Mouse (Mus musculus) frontal cortex, postnatal 25 days (tissue): ENCODE results near the gene Gm28041.
"Not testable (repeated sequence)": the region's sequence is repeated elsewhere in the genome, so short reads cannot be mapped to it uniquely, and the experiment has no call there.

ENCODE experiments used
- DNase-seq, 2 experiments: peaks; one replicate each; pipeline ENCODE4 v3.0.0; 2022; ENCODE audit warnings: low spot score in 2 of 2

Gene Gm28041

GRCm38 (mm10) chr13:67375050-67375911 lies at the start of gene Gm28041, which contains the start of gene Zfp456:
Gene Gm28041, minus strand, starts transcription at chr13:67375733.
Gene Zfp456, minus strand, starts transcription at chr13:67375810.
- peak; percentile 10 to 40 for DNase-seq

- DNase-seq: not testable (repeated sequence)
Measured at GRCm38 (mm10) chr13:67422532-67422931, 47.0 kb upstream of the Gm28041 start.

DNA sequence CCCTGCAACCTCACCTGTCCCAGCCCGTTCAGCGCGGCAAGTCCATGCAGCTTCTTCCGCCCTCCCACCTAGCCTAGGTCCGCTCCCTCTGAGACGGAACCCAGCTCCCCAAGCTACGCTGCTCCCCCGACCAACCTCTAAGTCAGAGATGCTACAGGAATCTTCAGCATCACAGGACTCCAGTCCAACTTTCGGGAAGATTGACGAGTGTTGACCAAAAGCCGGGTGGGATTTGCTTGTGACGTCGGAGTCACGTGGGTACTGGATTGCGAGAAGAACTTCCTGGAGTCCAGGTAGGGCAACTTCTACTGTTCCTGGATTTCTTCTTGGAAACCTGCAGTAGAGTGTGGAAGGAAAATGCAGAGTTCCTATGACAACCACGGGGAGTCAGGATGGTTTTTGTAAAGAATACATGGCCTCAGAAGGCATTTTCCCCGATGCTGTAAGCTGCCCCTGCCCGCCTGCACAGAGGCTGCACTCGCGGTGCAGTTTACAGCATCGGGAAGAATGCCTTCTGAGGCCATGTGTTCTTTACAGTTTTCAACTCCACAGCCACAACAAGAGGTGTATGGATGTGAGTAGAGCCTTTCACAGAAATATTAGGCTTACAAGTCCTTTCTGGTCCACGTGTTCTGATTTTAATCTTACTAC lies 45.8 kb upstream of the Gm28041 start, which contains the start of gene Zfp459:
Zfp459 (minus strand) TSS at position 212 of the 651 bp plus-strand sequence.
- peak in 1 of 2 experiments; percentile 11 for DNase-seq

DNA sequence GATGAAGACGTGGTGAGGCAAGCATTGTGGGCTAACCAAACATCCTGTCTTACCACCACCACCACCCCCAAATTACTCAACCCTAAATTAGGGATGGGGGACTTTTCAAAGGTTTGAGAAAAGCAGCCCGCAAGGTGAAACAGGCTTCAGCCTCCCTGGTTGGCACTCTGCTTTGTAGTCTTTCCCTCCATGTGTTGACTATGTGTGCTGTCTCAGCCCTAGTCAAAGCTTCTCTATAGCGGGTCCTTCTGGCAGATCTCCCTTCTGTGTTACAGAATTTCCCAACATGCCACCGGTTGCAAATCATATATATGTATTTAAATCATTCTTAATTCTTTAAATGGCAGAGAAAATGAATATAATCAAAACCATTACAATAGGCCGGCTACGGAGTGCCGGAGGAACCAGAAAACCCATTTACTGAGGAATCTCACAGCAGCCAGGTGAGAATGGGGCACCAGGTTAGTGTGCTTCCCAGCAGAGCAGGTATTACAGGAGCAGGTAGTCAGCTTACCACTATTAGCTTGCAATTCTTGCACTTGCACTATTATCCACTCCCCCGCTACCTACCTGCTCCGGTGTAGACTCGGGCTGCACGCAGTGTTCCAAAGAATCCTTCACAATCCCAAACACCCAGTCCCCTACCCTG lies 45.1 kb upstream of the Gm28041 start:
- no peak for DNase-seq

DNA sequence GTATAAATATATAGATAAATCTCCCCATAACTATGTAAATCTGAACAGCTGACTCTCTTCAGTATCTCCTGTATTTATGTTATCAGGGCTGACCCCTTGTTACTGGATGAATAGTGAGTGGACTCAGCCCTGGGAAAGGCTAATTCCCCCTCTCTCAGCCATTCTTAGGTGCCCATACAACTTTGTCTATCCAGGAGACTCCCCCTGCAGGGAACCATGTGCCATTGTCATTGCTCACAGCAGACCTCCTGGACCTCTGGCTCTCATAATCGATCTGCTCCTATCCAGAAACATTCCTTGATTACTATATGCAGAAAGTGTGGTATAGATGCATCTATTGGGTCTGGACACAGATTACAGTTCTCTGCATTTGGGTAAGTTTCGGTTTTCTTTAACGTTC lies 41.3 kb upstream of the Gm28041 start:
- no peak for DNase-seq

- no peak for DNase-seq
Measured at GRCm38 (mm10) chr13:67415759-67416158, 40.2 kb upstream of the Gm28041 start.

- DNase-seq: not testable (repeated sequence)
Measured at GRCm38 (mm10) chr13:67413634-67414033, 38.1 kb upstream of the Gm28041 start.

DNA sequence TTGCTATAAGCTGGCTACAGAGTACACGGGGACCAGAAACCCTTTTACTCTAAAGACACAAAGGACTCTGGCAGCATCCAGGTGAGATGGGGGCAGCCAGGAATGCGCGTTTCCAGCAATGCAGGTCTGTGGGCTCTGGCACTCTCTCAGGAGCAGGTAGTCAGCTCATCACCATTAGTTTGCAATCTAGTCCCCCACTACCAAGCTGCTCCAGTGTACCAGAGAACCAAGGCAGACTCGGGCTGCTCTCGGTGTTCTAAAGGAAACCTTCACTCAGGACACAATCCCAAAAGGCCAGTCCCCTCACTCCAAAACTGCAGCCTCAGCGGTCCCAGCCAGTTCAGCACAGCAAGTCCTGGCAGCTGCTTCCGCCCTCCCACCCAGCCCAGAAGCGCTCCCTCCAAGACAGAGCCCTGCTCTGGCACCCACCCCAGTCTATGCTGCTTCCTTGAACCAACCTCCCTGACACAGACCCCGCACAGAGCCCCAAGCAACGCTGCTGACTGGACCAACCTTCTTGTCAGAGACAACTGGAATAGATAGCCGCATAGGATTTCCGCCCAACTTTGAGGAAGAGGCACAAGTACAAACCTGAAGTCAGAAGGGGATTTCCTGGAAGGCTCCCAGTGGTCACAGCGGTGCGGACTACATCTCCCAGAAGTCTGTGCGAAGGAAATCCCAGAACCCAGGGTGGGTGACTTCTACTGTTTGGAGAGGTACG lies 23.8 kb upstream of the Gm28041 start, which contains the start of gene Zfp429:
Zfp429 (minus strand) TSS at position 637 of the 721 bp plus-strand sequence.
- peak; percentile 42 to 59 for DNase-seq

DNA sequence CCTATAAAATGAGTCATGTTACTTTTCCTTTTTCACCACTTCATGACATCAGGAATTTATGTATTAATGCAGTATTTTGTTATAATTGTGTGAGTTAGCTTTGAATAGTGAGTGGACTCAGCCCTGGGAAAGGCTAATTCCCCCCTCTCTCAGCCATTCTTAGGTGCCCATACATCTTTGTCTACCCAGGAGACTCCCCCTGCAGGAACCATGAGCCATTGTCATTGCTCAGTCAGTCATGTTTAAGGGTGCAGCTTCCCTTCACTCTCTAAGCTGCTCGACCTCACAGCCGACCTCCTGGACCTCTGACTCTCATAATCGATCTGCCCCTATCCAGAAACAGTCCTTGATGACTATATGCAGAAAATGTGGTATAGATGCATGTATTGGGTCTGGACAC lies 722 bp upstream of the Gm28041 start:
- DNase-seq: not testable (repeated sequence)

DNA sequence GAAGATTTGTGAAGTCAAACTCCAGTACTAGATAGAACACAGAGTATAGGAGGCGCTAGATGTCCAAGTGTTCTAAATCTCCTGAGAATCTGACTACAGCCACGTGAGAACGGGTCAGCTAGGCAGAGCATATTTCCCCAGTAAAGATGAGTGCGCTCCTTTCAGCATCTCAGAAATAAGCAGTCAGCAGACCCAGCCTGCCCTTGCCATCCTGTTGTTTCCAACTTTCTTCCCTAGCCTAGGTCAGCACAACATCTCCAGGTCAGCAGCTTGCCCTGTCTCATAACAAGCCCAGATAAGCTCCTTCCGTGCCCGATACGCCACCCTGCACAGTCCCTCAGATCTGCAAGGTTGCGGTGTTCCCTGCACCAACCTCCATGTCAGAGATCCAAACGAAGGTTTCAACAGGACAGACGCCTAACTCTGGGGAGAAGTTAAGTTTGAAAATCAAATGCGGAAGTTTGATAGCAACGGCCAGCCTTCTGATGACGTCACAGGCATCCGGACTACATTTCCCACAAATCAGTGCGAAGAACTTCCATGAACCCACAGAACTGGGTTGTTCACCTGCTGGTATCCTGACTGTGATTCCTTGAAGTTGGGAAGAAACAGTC lies 15.3 kb downstream of the Gm28041 start, which contains the start of the genes Gm28044 and Zfp953:
Gm28044 (minus strand) TSS at position 406 of the 614 bp plus-strand sequence.
Zfp953 (minus strand) TSS at position 475 of the 614 bp plus-strand sequence.
- DNase-seq: peak; percentile 75 to 76

- DNase-seq: no peak
Measured at GRCm38 (mm10) chr13:67351854-67352253, 23.7 kb downstream of the Gm28041 start.

- DNase-seq: no peak
Measured at GRCm38 (mm10) chr13:67343422-67343821, 32.1 kb downstream of the Gm28041 start.

DNA sequence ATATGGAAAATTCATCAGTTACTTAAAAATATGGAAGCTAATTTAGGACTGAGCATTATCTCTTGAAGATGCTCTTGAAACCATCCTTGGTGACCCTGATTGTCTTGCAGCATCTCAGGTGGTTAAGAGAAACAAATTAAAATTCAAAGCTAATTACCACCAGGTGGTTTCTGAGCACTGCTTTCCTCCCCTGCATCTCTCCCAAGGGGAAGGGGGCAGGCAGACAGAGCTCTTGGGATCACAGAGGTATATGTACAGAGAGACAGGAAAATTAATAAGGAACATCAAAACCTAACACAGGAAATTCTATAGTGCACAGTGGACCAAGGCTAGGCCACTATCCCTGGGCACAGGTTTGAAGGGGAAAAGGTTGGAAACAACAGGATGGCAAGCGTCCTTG lies 42.7 kb downstream of the Gm28041 start:
- DNase-seq: no peak

- peak; percentile 42 to 57 for DNase-seq
Measured at GRCm38 (mm10) chr13:67332019-67332724, 43.4 kb downstream of the Gm28041 start, which contains the start of gene Zfp595. Gene Zfp595, minus strand, starts transcription at chr13:67332570.

DNA sequence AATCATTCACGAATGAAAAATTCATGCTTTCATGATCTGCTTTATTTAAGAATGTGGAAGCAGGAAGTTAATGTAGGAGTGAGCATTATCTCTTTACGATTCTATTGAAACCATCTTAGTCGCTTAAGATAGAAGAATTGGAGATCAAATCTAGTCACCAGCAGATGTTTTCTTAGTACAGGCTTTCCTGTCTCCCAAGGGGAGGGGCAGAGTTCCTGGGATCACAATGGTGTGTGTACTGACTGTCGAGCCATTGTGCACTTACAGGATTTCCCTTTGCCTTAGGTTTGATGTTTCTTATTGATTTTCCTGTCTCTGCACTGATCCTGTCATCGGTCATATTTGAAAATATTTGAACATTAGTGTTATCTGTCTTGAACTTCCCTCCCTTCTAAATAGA lies 68.8 kb downstream of the Gm28041 start:
- DNase-seq: no peak

- peak; percentile 81 to 85 for DNase-seq
Measured at GRCm38 (mm10) chr13:67305822-67306672, 69.5 kb downstream of the Gm28041 start, which contains the start of gene Zfp457. Gene Zfp457, minus strand, starts transcription at chr13:67306485.
